Mouse (Mus musculus) midbrain, embryonic 11.5 days (tissue): ENCODE results near the gene 1700001K19Rik. TPM values are rescaled to one million over a fixed set of nuclear protein-coding genes. Genes with fewer than 3 reads are reported as not detected.

Experiments used
- ATAC-seq: fragments of 200-750 bp; cut with Nextera tagmentation; 2 replicates; pipeline ENCODE4 v1.8.0; 2017; ENCODE audit warnings: moderate TSS enrichment, moderate library complexity; ENCODE audit not compliant: low FRiP score
- DNase-seq: peaks from one replicate; pipeline ENCODE4 v3.0.0; 2015; ENCODE audit warnings: low spot score; ENCODE audit errors: missing footprints
- H3K27ac ChIP-seq: fragments of 300-500 bp; sonication (generic); 2 replicates; pipeline ENCODE4 v1.5.1; 2014; ENCODE audit warnings: low read depth, low read length
- H3K27me3 ChIP-seq: fragments of 300-500 bp; sonication (generic); 2 replicates; pipeline ENCODE4 v1.6.1; 2014; ENCODE audit warnings: mild to moderate bottlenecking, low read length, moderate library complexity, mixed read lengths; ENCODE audit not compliant: control insufficient read depth, insufficient read depth
- H3K36me3 ChIP-seq: fragments of 300-500 bp; sonication (generic); 2 replicates; pipeline ENCODE4 v1.6.1; 2014; ENCODE audit warnings: mild to moderate bottlenecking, low read length, moderate library complexity, mixed read lengths; ENCODE audit not compliant: control insufficient read depth, insufficient read depth
- H3K4me1 ChIP-seq: fragments of 300-500 bp; sonication (generic); 2 replicates; pipeline ENCODE4 v1.6.1; 2014; ENCODE audit warnings: low read length; ENCODE audit not compliant: control insufficient read depth, insufficient read depth
- H3K4me2 ChIP-seq: fragments of 300-500 bp; sonication (generic); 2 replicates; pipeline ENCODE4 v1.6.1; 2014; ENCODE audit warnings: mild to moderate bottlenecking, moderate library complexity
- H3K4me3 ChIP-seq: fragments of 300-500 bp; sonication (generic); 2 replicates; pipeline ENCODE4 v1.5.1; 2014; ENCODE audit warnings: low read depth, low read length
- H3K9ac ChIP-seq: fragments of 300-500 bp; sonication (generic); 2 replicates; pipeline ENCODE4 v1.6.1; 2014; ENCODE audit warnings: low read length
- H3K9me3 ChIP-seq: fragments of 300-500 bp; sonication (generic); 2 replicates; pipeline ENCODE4 v1.6.1; 2016; ENCODE audit warnings: low read length; ENCODE audit not compliant: control insufficient read depth
- WGBS: fragments of 180-500 bp; shearing (Covaris S2); extraction: QIAGEN DNeasy Blood & Tissue Kit; methylation state at CpG from one replicate; pipeline ENCODE4 v1.1.7; 2014; 5-methylcytosine and 5-hydroxymethylcytosine counted together
- polyA plus RNA-seq: library from polyadenylated mRNA; unstranded; fragments of >200 nt; fragmentation: Nextera tagmentation; extraction: Ambion mirVana; gene quantifications from 2 replicates; pipeline ENCODE4 v1.2.1, GENCODE M21; 2014

1700001K19Rik gene
- polyA plus RNA-seq, 1 experiment from 2014 or later: 0.14 TPM

DNA sequence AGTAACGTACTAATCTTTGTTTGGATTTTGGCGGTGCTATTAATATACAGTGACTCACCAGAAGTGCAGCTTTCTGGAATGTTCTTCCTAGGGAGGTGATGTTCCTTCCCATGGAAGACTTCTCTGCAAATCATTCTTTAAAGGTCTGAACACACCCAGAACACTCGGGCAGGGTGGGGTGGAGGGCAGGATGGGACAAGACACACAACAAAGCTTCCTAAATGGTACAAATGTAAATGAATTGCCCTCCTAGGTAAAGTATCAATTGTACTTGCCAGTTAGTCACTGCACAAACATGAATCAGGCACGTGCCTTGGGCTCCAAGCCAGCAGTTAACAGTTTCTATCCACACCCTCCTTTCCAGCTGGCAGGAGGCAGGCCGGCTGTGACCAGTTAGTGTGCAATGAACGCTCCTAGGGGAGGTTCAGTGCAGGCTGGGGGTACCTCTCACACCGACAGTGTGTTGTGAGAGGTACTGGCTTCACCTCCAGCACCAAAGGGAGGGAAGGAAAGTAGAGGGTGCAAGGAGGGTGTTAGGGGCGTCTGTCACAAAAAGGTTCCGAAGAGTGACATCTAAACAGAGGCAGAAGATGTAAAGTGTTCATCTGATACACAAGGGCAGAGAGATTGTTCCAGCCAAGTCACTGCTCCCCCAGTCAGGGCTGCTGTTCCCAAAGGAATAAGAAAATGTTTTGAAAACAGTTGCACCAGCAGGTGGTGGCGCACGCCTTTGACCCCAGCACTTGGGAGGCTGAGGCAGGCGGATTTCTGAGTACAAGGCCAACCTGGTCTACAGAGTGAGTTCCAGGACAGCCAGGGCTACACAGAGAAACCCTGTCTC, 5.7 kb upstream of the 1700001K19Rik start:
- Histone ChIP-seq H3K4me1 (no peaks in the 10 kb centered on the region), H3K27ac (no peak overlapping the region), H3K4me3 (no peak overlapping the region), H3K9me3 (no peaks in the 10 kb centered on the region), H3K9ac (no peak overlapping the region), H3K4me2 (no peak overlapping the region), H3K27me3 (no peaks in the 10 kb centered on the region), H3K36me3 (peaks cover 24% of the 10 kb centered on the region)
- WGBS: 84% methylated on average over 12 of the region's 12 CpGs
- DNase-seq (no peak), ATAC-seq (no peak)

GRCm38 (mm10) chr12:110683580-110683979, 1.2 kb upstream of the 1700001K19Rik start:
- no peaks in the 10 kb centered on the region for H3K9me3 ChIP-seq
- no peak overlapping the region for H3K4me3 ChIP-seq
- H3K4me1 ChIP-seq: no peaks in the 10 kb centered on the region
- H3K27ac ChIP-seq: no peak overlapping the region
- no peak for ATAC-seq
- H3K4me2 ChIP-seq: no peak overlapping the region
- peaks cover 2% of the 10 kb centered on the region; the same call in 1 of the 2 replicates for H3K36me3 ChIP-seq
- no peak overlapping the region for H3K9ac ChIP-seq
- no peaks in the 10 kb centered on the region for H3K27me3 ChIP-seq
- no CpG with 5 or more reads among the region's 1 CpGs for WGBS
- DNase-seq: no peak

- H3K27ac ChIP-seq: no peak overlapping the region
- no peak overlapping the region for H3K9ac ChIP-seq
- H3K4me2 ChIP-seq: no peak overlapping the region
- no peaks in the 10 kb centered on the region; the same call in 1 of the 2 replicates for H3K36me3 ChIP-seq
- H3K4me1 ChIP-seq: no peaks in the 10 kb centered on the region
- H3K4me3 ChIP-seq: no peak overlapping the region
- DNase-seq: no peak
- WGBS: 67% methylated on average over 3 of the region's 3 CpGs
- H3K9me3 ChIP-seq: no peaks in the 10 kb centered on the region
- no peak for ATAC-seq
- no peaks in the 10 kb centered on the region for H3K27me3 ChIP-seq
These were observed 541 bp downstream of the 1700001K19Rik start for GRCm38 (mm10) chr12:110681878-110682277.

DNA sequence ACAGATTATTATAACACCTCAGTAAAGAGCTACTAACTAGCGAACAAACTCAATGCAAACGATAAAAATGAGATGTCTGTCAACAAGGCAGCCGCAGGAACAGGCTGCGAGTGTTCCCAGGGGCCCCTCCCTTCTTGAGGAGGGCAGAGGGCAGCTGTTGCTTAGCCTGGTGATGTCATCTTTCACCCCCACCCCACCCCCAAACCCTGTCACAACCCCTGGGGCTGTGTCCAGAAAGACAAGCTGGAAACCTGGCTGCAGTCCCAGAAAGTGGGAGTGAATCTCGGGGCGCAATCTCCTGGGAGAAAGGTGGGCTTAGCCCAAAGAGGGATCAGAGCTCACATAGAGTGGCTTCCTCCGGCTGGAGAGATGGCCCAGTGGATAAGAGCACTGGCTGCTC, 1.2 kb downstream of the 1700001K19Rik start:
- Histone ChIP-seq H3K9ac (no peak overlapping the region), H3K4me2 (no peak overlapping the region), H3K4me3 (no peak overlapping the region), H3K4me1 (no peaks in the 10 kb centered on the region), H3K27me3 (no peaks in the 10 kb centered on the region), H3K36me3 (no peaks in the 10 kb centered on the region), H3K9me3 (no peaks in the 10 kb centered on the region), H3K27ac (no peak overlapping the region)
- ATAC-seq (no peak), DNase-seq (no peak)
- WGBS: 66% methylated on average over 7 of the region's 7 CpGs

- Histone ChIP-seq H3K4me1 (no peaks in the 10 kb centered on the region), H3K9me3 (no peaks in the 10 kb centered on the region), H3K27me3 (no peaks in the 10 kb centered on the region), H3K4me3 (no peak overlapping the region), H3K27ac (no peak overlapping the region), H3K36me3 (no peaks in the 10 kb centered on the region), H3K9ac (no peak overlapping the region), H3K4me2 (no peak overlapping the region)
- DNase-seq (peak; percentile 86), ATAC-seq (no peak)
- WGBS: 50% methylated on average over 5 of the region's 5 CpGs
These were observed 8.2 kb downstream of the 1700001K19Rik start for GRCm38 (mm10) chr12:110674243-110674642.

- H3K27ac ChIP-seq: no peak overlapping the region
- 89% methylated on average over 13 of the region's 13 CpGs for WGBS
- no peak for ATAC-seq
- no peak overlapping the region for H3K4me3 ChIP-seq
- peaks cover 47% of the 10 kb centered on the region for H3K36me3 ChIP-seq
- H3K9ac ChIP-seq: no peak overlapping the region
- H3K27me3 ChIP-seq: no peaks in the 10 kb centered on the region
- no peaks in the 10 kb centered on the region for H3K9me3 ChIP-seq
- H3K4me2 ChIP-seq: no peak overlapping the region
- no peaks in the 10 kb centered on the region for H3K4me1 ChIP-seq
- DNase-seq: no peak
These were observed 14.8 kb downstream of the 1700001K19Rik start for GRCm38 (mm10) chr12:110667466-110668077.

GRCm38 (mm10) chr12:110661746-110662145, 20.7 kb downstream of the 1700001K19Rik start:
- H3K27ac ChIP-seq: no peak overlapping the region
- ATAC-seq (no peak), DNase-seq (no peak)
- H3K9me3 ChIP-seq: no peaks in the 10 kb centered on the region
- H3K4me3 ChIP-seq: no peak overlapping the region
- no peaks in the 10 kb centered on the region for H3K4me1 ChIP-seq
- H3K27me3 ChIP-seq: no peaks in the 10 kb centered on the region
- 93% methylated on average over 14 of the region's 14 CpGs for WGBS
- H3K9ac ChIP-seq: no peak overlapping the region
- peaks cover 73% of the 10 kb centered on the region for H3K36me3 ChIP-seq
- H3K4me2 ChIP-seq: no peak overlapping the region

GRCm38 (mm10) chr12:110651464-110651863, 31.0 kb downstream of the 1700001K19Rik start:
- Histone ChIP-seq H3K9me3 (no peaks in the 10 kb centered on the region), H3K4me3 (no peak overlapping the region), H3K4me2 (no peak overlapping the region), H3K36me3 (peaks cover 69% of the 10 kb centered on the region), H3K9ac (no peak overlapping the region), H3K4me1 (no peaks in the 10 kb centered on the region), H3K27ac (no peak overlapping the region), H3K27me3 (no peaks in the 10 kb centered on the region)
- no peak for ATAC-seq
- WGBS: 98% methylated on average over 17 of the region's 17 CpGs
- no peak for DNase-seq

GRCm38 (mm10) chr12:110650241-110650641, 32.2 kb downstream of the 1700001K19Rik start:
- DNase-seq (no peak), ATAC-seq (no peak)
- Histone ChIP-seq H3K9me3 (no peaks in the 10 kb centered on the region), H3K9ac (no peak overlapping the region), H3K4me2 (no peak overlapping the region), H3K27me3 (no peaks in the 10 kb centered on the region), H3K27ac (no peak overlapping the region), H3K4me1 (no peaks in the 10 kb centered on the region), H3K4me3 (no peak overlapping the region), H3K36me3 (peaks cover 71% of the 10 kb centered on the region)
- WGBS: 85% methylated on average over 8 of the region's 8 CpGs
